Mouse (Mus musculus): ENCODE measurements around the gene Atp9a. TPM values are rescaled to one million over a fixed set of nuclear protein-coding genes. Genes with fewer than 3 reads are reported as not detected.

Gene Atp9a
- polyA plus RNA-seq, 1 experiment: 41.6 TPM

GRCm38 (mm10) chr2:168628787-168629186, 113.4 kb downstream of the Atp9a start:
- no peaks in the 10 kb centered on the region for H3K27me3 ChIP-seq (ENCODE audit: control insufficient read depth, insufficient read depth, insufficient read length)
- H3K4me3 ChIP-seq: no peak overlapping the region

GRCm38 (mm10) chr2:168627829-168628770, 114.1 kb downstream of the Atp9a start:
- H3K36me3 ChIP-seq (ENCODE audit: control insufficient read depth, insufficient read depth): no peaks in the 10 kb centered on the region
- H3ac ChIP-seq (ENCODE audit: control insufficient read depth, insufficient read length): no peak overlapping the region
- no peak overlapping the region for H3K4me3 ChIP-seq
- no peaks in the 10 kb centered on the region for H3K27me3 ChIP-seq (ENCODE audit: control insufficient read depth, insufficient read depth, insufficient read length)
- H3K79me2 ChIP-seq (ENCODE audit: control insufficient read depth, insufficient read depth): no peaks in the 10 kb centered on the region
- TF ChIP-seq REST (IDR thresholded peaks at IDR 0.05; ENCODE audit: insufficient read depth, insufficient read length) (no peak), E2F4 (IDR thresholded peaks at IDR 0.05; ENCODE audit: insufficient read depth) (no peak), TCF3 (IDR thresholded peaks at IDR 0.05; ENCODE audit: insufficient read length, low read depth) (no peak), CEBPB (IDR thresholded peaks at IDR 0.05; ENCODE audit: insufficient read depth, poor library complexity, severe bottlenecking) (peak; percentile 49; the same call in 1 of the 2 replicates), USF1 (IDR thresholded peaks at IDR 0.05; ENCODE audit: low read depth) (no peak)
- H3K4me2 ChIP-seq (ENCODE audit: low read depth): peak overlapping the region; percentile 46

More at GRCm38 (mm10) chr2:168628787-168629186, 113.4 kb downstream of the Atp9a start:
- peak overlapping the region; percentile 46 for H3K4me2 ChIP-seq (ENCODE audit: low read depth)
- TF ChIP-seq TCF3 (IDR thresholded peaks at IDR 0.05; ENCODE audit: insufficient read length, low read depth) (no peak), MAX (IDR thresholded peaks at IDR 0.05; ENCODE audit: low read depth) (no peak), TCF12 (IDR thresholded peaks at IDR 0.05; ENCODE audit: insufficient read depth, poor library complexity, severe bottlenecking) (no peak), REST (IDR thresholded peaks at IDR 0.05; ENCODE audit: insufficient read depth, insufficient read length) (no peak), POLR2AphosphoS2 (IDR thresholded peaks at IDR 0.05; ENCODE audit: insufficient read length, low read depth) (no peak), CEBPB (IDR thresholded peaks at IDR 0.05; ENCODE audit: insufficient read depth, poor library complexity, severe bottlenecking) (no peak), MYOD1 (IDR thresholded peaks at IDR 0.05; ENCODE audit: control insufficient read depth in 1 of 3, insufficient read length in 2 of 3, low read depth in 2 of 3) (no peak), POLR2A (IDR thresholded peaks at IDR 0.05; ENCODE audit: insufficient read length, low read depth) (no peak), MYOG (IDR thresholded peaks at IDR 0.05; ENCODE audit: control insufficient read depth in 1 of 3, insufficient read depth in 1 of 3, insufficient read length in 2 of 3, low read depth in 2 of 3) (no peak), USF1 (IDR thresholded peaks at IDR 0.05; ENCODE audit: low read depth) (no peak)
- H3ac ChIP-seq (ENCODE audit: control insufficient read depth, insufficient read length): no peak overlapping the region
- no peaks in the 10 kb centered on the region for H3K79me2 ChIP-seq (ENCODE audit: control insufficient read depth, insufficient read depth)
- H3K36me3 ChIP-seq (ENCODE audit: control insufficient read depth, insufficient read depth): no peaks in the 10 kb centered on the region

- H3K27me3 ChIP-seq (ENCODE audit: control insufficient read depth, insufficient read depth, insufficient read length): no peaks in the 10 kb centered on the region
- H3K36me3 ChIP-seq (ENCODE audit: control insufficient read depth, insufficient read depth): no peaks in the 10 kb centered on the region
- H3K79me2 ChIP-seq (ENCODE audit: control insufficient read depth, insufficient read depth): no peaks in the 10 kb centered on the region
- no peak overlapping the region for H3ac ChIP-seq (ENCODE audit: control insufficient read depth, insufficient read length)
- TF ChIP-seq REST (IDR thresholded peaks at IDR 0.05; ENCODE audit: insufficient read depth, insufficient read length): no peak
- TF ChIP-seq POLR2AphosphoS2 (IDR thresholded peaks at IDR 0.05; ENCODE audit: insufficient read length, low read depth): no peak
- no peak for TF ChIP-seq TCF12 (IDR thresholded peaks at IDR 0.05; ENCODE audit: insufficient read depth, poor library complexity, severe bottlenecking)
- TF ChIP-seq USF1 (IDR thresholded peaks at IDR 0.05; ENCODE audit: low read depth): no peak
- no peak for TF ChIP-seq POLR2A (IDR thresholded peaks at IDR 0.05; ENCODE audit: insufficient read length, low read depth)
- no peak for TF ChIP-seq SRF (IDR thresholded peaks at IDR 0.05; ENCODE audit: control insufficient read depth, insufficient read length, low read depth)
- no peak for TF ChIP-seq MYOD1 (IDR thresholded peaks at IDR 0.05; ENCODE audit: control insufficient read depth in 1 of 3, insufficient read length in 2 of 3, low read depth in 2 of 3)
- no peak for TF ChIP-seq E2F4 (IDR thresholded peaks at IDR 0.05; ENCODE audit: insufficient read depth)
- no peak for TF ChIP-seq CEBPB (IDR thresholded peaks at IDR 0.05; ENCODE audit: insufficient read depth, poor library complexity, severe bottlenecking)
- TF ChIP-seq TCF3 (IDR thresholded peaks at IDR 0.05; ENCODE audit: insufficient read length, low read depth): no peak
- no peak for TF ChIP-seq MYOG (IDR thresholded peaks at IDR 0.05; ENCODE audit: control insufficient read depth in 1 of 3, insufficient read depth in 1 of 3, insufficient read length in 2 of 3, low read depth in 2 of 3)
- no peak for TF ChIP-seq MAX (IDR thresholded peaks at IDR 0.05; ENCODE audit: low read depth)
- no peak overlapping the region for H3K4me3 ChIP-seq
- H3K4me2 ChIP-seq (ENCODE audit: low read depth): no peak overlapping the region
These were observed 115.8 kb downstream of the Atp9a start for GRCm38 (mm10) chr2:168626385-168626784.

GRCm38 (mm10) chr2:168625091-168625490, 117.1 kb downstream of the Atp9a start:
- no peak overlapping the region for H3ac ChIP-seq (ENCODE audit: control insufficient read depth, insufficient read length)
- H3K4me3 ChIP-seq: no peak overlapping the region
- no peaks in the 10 kb centered on the region for H3K27me3 ChIP-seq (ENCODE audit: control insufficient read depth, insufficient read depth, insufficient read length)
- no peak for TF ChIP-seq REST (IDR thresholded peaks at IDR 0.05; ENCODE audit: insufficient read depth, insufficient read length)
- TF ChIP-seq MYOG (IDR thresholded peaks at IDR 0.05; ENCODE audit: control insufficient read depth in 1 of 3, insufficient read depth in 1 of 3, insufficient read length in 2 of 3, low read depth in 2 of 3): no peak
- no peak for TF ChIP-seq TCF12 (IDR thresholded peaks at IDR 0.05; ENCODE audit: insufficient read depth, poor library complexity, severe bottlenecking)
- no peak for TF ChIP-seq POLR2AphosphoS2 (IDR thresholded peaks at IDR 0.05; ENCODE audit: insufficient read length, low read depth)
- no peak for TF ChIP-seq USF1 (IDR thresholded peaks at IDR 0.05; ENCODE audit: low read depth)
- TF ChIP-seq TCF3 (IDR thresholded peaks at IDR 0.05; ENCODE audit: insufficient read length, low read depth): no peak
- no peak for TF ChIP-seq E2F4 (IDR thresholded peaks at IDR 0.05; ENCODE audit: insufficient read depth)
- TF ChIP-seq MAX (IDR thresholded peaks at IDR 0.05; ENCODE audit: low read depth): no peak
- no peak for TF ChIP-seq POLR2A (IDR thresholded peaks at IDR 0.05; ENCODE audit: insufficient read length, low read depth)
- TF ChIP-seq MYOD1 (IDR thresholded peaks at IDR 0.05; ENCODE audit: control insufficient read depth in 1 of 3, insufficient read length in 2 of 3, low read depth in 2 of 3): no peak
- TF ChIP-seq CEBPB (IDR thresholded peaks at IDR 0.05; ENCODE audit: insufficient read depth, poor library complexity, severe bottlenecking): no peak
- H3K4me2 ChIP-seq (ENCODE audit: low read depth): no peak overlapping the region
- H3K36me3 ChIP-seq (ENCODE audit: control insufficient read depth, insufficient read depth): no peaks in the 10 kb centered on the region
- H3K79me2 ChIP-seq (ENCODE audit: control insufficient read depth, insufficient read depth): no peaks in the 10 kb centered on the region

Measured in myocyte (in vitro differentiated cells).